ENCODE assay signal across 1 mouse cellular context in the genomic region with DNA sequence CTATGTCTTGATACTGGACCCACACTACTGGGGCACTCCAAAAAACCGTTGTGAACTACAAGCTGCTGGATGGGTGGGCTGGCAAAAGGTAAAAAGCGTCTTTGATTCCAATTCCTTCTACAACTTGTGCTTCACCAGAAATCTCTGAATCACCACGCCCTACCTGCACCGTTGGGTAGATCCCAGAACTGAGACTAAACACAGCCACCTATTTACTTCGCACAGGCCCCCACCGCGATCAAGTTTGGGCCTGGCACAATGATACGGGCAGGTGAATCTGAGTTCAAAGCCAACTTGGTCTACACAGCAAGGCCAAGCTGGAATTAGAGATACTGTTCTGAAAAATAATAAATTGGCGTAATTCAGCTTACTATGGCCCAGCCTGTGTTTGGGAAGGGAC.
TF ChIP-seq lines count a peak whose summit lies in the region.

No protein-coding gene starts in this region.

TF ChIP-seq in myocyte, 11 proteins besides CTCF, POLR2A, EP300 and RAD21 (continued from another document):
- TF ChIP-seq MYOG (IDR thresholded peaks at IDR 0.05; ENCODE audit: control insufficient read depth in 1 of 3, insufficient read depth in 1 of 3, insufficient read length in 2 of 3, low read depth in 2 of 3): no peak
- no peak for TF ChIP-seq MAX (IDR thresholded peaks at IDR 0.05; ENCODE audit: low read depth)
- TF ChIP-seq USF1 (IDR thresholded peaks at IDR 0.05; ENCODE audit: low read depth): no peak
- no peak for TF ChIP-seq MYOD1 (IDR thresholded peaks at IDR 0.05; ENCODE audit: control insufficient read depth in 1 of 3, insufficient read length in 2 of 3, low read depth in 2 of 3)
- TF ChIP-seq TCF3 (IDR thresholded peaks at IDR 0.05; ENCODE audit: insufficient read length, low read depth): no peak
- no peak for TF ChIP-seq E2F4 (IDR thresholded peaks at IDR 0.05; ENCODE audit: insufficient read depth)
- TF ChIP-seq REST (IDR thresholded peaks at IDR 0.05; ENCODE audit: insufficient read depth, insufficient read length): no peak
- TF ChIP-seq SRF (IDR thresholded peaks at IDR 0.05; ENCODE audit: control insufficient read depth, insufficient read length, low read depth): no peak
- no peak for TF ChIP-seq POLR2AphosphoS2 (IDR thresholded peaks at IDR 0.05; ENCODE audit: insufficient read length, low read depth)
